Mouse (Mus musculus) cerebellum, adult (tissue): ENCODE results near the gene Trip4.

ENCODE experiments used
- ATAC-seq: cut with Nextera tagmentation; 2 replicates; pipeline ENCODE4 v1.9.2; 2017; ENCODE audit warnings: mild to moderate bottlenecking, moderate library complexity, mixed read lengths; ENCODE audit not compliant: insufficient number of reproducible peaks, low FRiP score, low TSS enrichment

Trip4 gene

GRCm38 (mm10) chr9:65836916-65837315 is 71.7 kb downstream of the Trip4 start:
- ATAC-seq = no peak

GRCm38 (mm10) chr9:65834628-65835354 is 73.8 kb downstream of the Trip4 start:
- no peak for ATAC-seq

GRCm38 (mm10) chr9:65833640-65834039 is 75.0 kb downstream of the Trip4 start:
- ATAC-seq = no peak

GRCm38 (mm10) chr9:65833230-65833629 is 75.4 kb downstream of the Trip4 start:
- ATAC-seq = no peak

DNA sequence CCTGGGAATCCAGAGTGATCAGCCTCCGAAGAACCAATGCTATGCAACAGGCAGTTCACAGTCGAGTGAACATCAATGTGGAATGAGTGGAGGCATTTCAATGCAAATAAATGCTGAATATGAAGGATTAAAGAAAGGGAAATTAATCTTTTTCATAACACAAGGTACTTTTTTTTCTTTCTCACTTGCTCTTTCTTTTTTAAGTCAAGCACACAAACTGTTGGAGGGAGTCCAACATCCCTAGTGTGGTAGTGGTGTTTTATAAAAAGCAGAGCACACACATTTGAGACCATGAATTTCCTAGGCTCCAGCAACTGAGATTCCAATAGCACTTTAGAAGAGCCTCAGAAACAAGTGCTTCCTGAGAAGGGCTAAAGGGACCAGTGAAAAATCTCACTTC is 76.6 kb downstream of the Trip4 start:
- ATAC-seq = no peak

DNA sequence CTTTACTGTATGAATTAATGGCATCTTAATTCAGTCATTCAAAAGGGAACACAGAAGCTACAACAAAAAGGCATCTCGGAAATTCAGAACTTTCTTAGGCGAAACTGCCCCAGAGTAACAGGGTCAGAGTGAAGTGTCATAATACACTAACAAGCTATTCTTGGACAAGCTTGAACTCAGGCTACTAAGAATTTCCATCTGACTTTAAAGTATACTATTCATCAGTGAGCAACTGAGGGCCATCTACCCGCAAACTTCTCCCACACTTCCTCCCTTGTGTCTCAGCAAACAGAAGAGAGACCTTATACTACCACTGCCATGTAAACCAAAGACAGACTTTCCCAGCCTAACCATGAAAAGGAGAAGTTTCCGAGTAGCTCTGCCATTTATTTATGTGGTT is 77.4 kb downstream of the Trip4 start:
- no peak for ATAC-seq

GRCm38 (mm10) chr9:65830255-65830654 is 78.3 kb downstream of the Trip4 start:
- no peak for ATAC-seq

- no peak for ATAC-seq
These were observed 79.2 kb downstream of the Trip4 start for GRCm38 (mm10) chr9:65829410-65829809.

DNA sequence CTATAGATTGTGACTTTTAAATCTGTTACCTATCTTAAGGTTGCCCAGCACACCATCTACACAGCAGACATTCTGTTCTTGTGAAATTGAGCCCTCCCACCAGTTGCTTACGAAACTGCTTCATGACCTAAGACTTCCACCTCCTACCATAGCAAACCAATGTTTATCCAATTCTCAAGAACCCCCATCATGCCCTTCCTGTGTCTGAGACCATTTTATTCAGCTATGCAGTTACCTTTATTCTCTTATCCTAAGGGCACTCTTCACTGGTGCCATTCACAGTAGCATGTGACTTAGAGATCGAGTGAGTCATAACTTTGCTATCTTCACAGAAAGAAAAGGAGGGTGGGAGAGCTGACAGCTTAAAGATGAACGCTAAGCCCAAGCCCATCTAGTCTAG is 80.1 kb downstream of the Trip4 start:
- ATAC-seq = no peak

- ATAC-seq = no peak
These were observed 80.6 kb downstream of the Trip4 start for GRCm38 (mm10) chr9:65828016-65828403.

- ATAC-seq = peak; percentile 90
These were observed 81.1 kb downstream of the Trip4 start, which contains the start of gene Zfp609 for GRCm38 (mm10) chr9:65827344-65828015. Gene Zfp609, minus strand, starts transcription at chr9:65827564.

- ATAC-seq = peak; percentile 36; the same call in 1 of the 2 replicates
These were observed 81.8 kb downstream of the Trip4 start for GRCm38 (mm10) chr9:65826588-65827343.

- ATAC-seq = no peak
These were observed 82.4 kb downstream of the Trip4 start for GRCm38 (mm10) chr9:65826226-65826587.

GRCm38 (mm10) chr9:65823716-65824462 is 84.7 kb downstream of the Trip4 start:
- no peak for ATAC-seq

DNA sequence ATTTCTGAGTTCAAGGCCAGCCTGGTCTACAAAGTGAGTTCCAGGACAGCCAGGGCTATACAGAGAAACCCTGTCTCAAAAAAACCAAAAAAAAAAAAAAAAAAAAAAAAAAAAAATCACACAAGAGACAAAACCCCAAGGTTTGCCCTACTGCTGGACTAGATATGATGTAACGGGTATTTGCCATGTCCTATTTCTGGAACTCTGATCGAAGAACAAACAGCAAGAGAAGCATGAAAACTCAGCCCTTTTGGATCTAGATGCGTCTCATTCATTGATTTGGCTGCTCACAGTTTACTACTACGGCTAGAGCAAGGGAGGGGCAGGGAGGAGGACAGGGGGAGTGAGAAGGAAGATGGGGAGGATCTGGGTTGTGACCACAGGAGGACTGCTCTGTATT is 86.6 kb downstream of the Trip4 start:
- no peak for ATAC-seq

GRCm38 (mm10) chr9:65820301-65820700 is 88.3 kb downstream of the Trip4 start:
- ATAC-seq = no peak

DNA sequence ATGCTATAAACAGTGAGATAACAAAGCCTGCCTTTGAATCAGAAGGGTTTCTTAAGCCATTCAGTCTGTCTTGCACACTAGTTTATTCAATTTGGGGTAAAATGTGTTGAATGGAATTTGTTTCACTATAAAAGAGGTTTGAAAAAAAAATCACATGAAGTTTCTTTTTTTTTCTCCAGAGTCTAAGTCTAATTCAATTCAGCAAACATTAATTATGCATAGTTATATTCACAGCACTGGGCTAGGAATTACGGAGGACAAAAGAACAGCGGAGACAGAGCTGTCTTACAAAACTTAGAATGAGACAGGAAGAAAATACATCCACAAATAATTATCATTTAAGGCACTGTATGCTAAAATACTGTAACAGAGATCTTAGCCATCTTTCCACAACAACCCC is 90.2 kb downstream of the Trip4 start:
- no peak for ATAC-seq

GRCm38 (mm10) chr9:65812841-65813240 is 95.8 kb downstream of the Trip4 start:
- ATAC-seq = no peak

- no peak for ATAC-seq
These were observed 96.8 kb downstream of the Trip4 start for GRCm38 (mm10) chr9:65811784-65812183.

GRCm38 (mm10) chr9:65807818-65808217 is 100.8 kb downstream of the Trip4 start:
- ATAC-seq = no peak

GRCm38 (mm10) chr9:65807251-65807650 is 101.3 kb downstream of the Trip4 start:
- no peak for ATAC-seq
